Comparison of ENCODE assay signal across 22 mouse cellular contexts in the genomic region with DNA sequence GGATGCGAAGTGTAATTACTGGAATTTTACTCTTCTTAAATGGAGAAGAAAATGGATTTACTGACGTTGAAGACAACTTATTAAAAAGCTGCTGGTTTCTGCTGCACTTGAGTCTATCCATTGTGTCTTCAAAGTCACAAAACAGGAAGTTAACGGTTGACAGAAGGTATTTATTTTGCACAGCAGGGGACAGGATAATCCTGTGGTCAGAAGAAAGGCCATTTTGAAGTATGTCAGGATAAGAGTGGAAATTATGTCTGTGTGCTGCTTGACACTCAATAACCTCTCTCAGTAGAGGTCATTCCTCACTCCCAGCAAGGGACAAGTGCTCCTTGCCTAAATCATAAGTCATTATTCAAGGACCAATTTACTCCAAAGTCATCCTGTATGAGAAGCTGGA. TPM values are rescaled to one million over a fixed set of nuclear protein-coding genes. Genes with fewer than 3 reads are reported as not detected.
DNase-seq lines count a peak whose midpoint lies in the region; ATAC-seq lines count a peak whose summit lies in the region.
"Had no signal": no experiment of that assay in that cellular context is flagged by ENCODE, and none has a peak within 500 bp of the region (broad histone marks: within the 10 kb centered on the region; RNA-seq: fewer than 3 reads in every experiment).

No protein-coding gene starts in this region.

- DNase-seq in embryo, embryonic 10 days (ENCODE audit: low spot score) = peak; percentile 9
- no peak for DNase-seq in embryo, embryonic 9.5 days (ENCODE audit: extremely low spot score)
- peak; percentile 10 for DNase-seq in 416B (ENCODE audit: low read depth)
- DNase-seq in Muller cell, postnatal 12 days (ENCODE audit: inconsistent ontology term) = peak; percentile 16
- peak; percentile 0 for DNase-seq in induced T-regulatory cell, adult 2 months (ENCODE audit: low read depth)
- DNase-seq in testis, postnatal 14 days (ENCODE audit: low spot score) = no peak
- no peak for DNase-seq in heart, postnatal 10 days
- DNase-seq: adrenal gland, adult 2 months; adrenal gland, postnatal 25 days; cerebellum, adult 2 months; cerebellum, postnatal 14 days; forebrain, postnatal 0 days; gastrocnemius, postnatal 14 days; heart, adult 2 months; heart, postnatal 36 days; kidney, adult 11 months had no signal

- ATAC-seq in activated CD4-positive, CD25-positive, alpha-beta regulatory T cell, adult 4 months = no peak
- ATAC-seq: forebrain, embryonic 13.5 days; forebrain, postnatal 0 days; hindbrain, embryonic 16.5 days had no signal

- intact Hi-C loops in heart, postnatal 10 days (cut with DNase I) = no loop called here

RNA-seq across cellular contexts. Expression of gene Frem3, which starts 8.9 kb away (rescaled TPM):
- not detected for polyA plus RNA-seq in activated CD4-positive, CD25-positive, alpha-beta regulatory T cell, adult 4 months (2017; shearing (Covaris generic))
- total RNA-seq in heart, postnatal 10 days (2021) = under 1 TPM; 0.07 to 0.22 TPM
- total RNA-seq: adrenal gland, adult 2 months; adrenal gland, postnatal 25 days; gastrocnemius, adult 18-20 months; gastrocnemius, postnatal 14 days had no signal
- polyA plus RNA-seq: adrenal gland, adult 2 months; C2C12; embryonic facial prominence, embryonic 12.5 days; forebrain, embryonic 13.5 days; heart, adult 2 months had no signal

Comparison
In these comparisons a context has a peak if more than half of its experiments do, and no peak if none do; other contexts are left out.
1. DNase-seq: peak in embryo, embryonic 10 days (single experiment), 416B (single experiment), Muller cell, postnatal 12 days (single experiment) and induced T-regulatory cell, adult 2 months (single experiment); none in embryo, embryonic 9.5 days (single experiment), testis, postnatal 14 days (single experiment) and heart, postnatal 10 days (0 of 2).